Comparison of ENCODE assay signal across 8 mouse cellular contexts in the genomic region with DNA sequence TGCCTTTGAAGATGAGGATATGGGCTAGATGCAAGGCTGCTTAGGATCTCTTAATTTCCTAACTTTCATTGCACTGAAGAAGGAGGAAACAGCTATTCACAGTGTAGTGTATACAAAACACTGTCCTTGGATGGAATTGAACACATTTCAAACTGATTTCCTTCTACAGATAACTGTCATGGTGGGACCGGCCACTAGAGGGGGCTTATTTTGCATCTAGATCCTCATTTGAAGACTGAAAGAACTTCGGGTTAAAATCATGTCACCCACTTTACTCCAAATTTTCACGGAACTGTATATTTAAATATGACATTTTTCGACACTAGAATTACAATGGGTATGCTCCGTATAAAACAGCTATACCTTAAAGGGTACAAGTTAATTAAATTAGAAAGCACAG. TPM values are rescaled to one million over a fixed set of nuclear protein-coding genes. Genes with fewer than 3 reads are reported as not detected.
A peak's percentile ranks its signal among the peaks of the same experiment; 100 is the strongest.
DNase-seq lines count a peak whose midpoint lies in the region; ATAC-seq and TF ChIP-seq lines count a peak whose summit lies in the region.

No protein-coding gene starts in this region.

- H3K4me2 ChIP-seq in heart, postnatal 0 days (ENCODE audit: low read depth, low read length) = peak overlapping the region; percentile 100; the same call in 1 of the 2 replicates
- H3K4me2 ChIP-seq in lung, embryonic 15.5 days = peak overlapping the region; percentile 99

- no peak overlapping the region for H3K4me3 ChIP-seq in heart, postnatal 0 days (ENCODE audit: low read depth, low read length)
- peak overlapping the region; percentile 25 for H3K4me3 ChIP-seq in lung, embryonic 15.5 days

- TF ChIP-seq EP300 in heart, postnatal 0 days (IDR thresholded peaks at IDR 0.05; ENCODE audit: low read depth) = no peak

- no peaks in the 10 kb centered on the region for H3K36me3 ChIP-seq in heart, postnatal 0 days (replicated peaks; ENCODE audit: control insufficient read depth, insufficient read depth, low read length)
- no peaks in the 10 kb centered on the region for H3K36me3 ChIP-seq in lung, embryonic 15.5 days

- H3K9ac ChIP-seq in heart, postnatal 0 days (replicated peaks; ENCODE audit: low read depth, low read length) = no peak overlapping the region
- 0 out of 2 replicates have a peak overlapping the region, but pooled peaks have one; percentile 27 for H3K9ac ChIP-seq in lung, embryonic 15.5 days

- WGBS in heart, postnatal 0 days = 14% methylated on average over 5 of the region's 5 CpGs
- 8% methylated on average over 5 of the region's 5 CpGs for WGBS in lung, embryonic 15.5 days

- H3K9me3 ChIP-seq in heart, postnatal 0 days (replicated peaks; ENCODE audit: control insufficient read depth, low read length) = no peaks in the 10 kb centered on the region
- no peaks in the 10 kb centered on the region for H3K9me3 ChIP-seq in lung, embryonic 15.5 days

- TF ChIP-seq CTCF in heart, postnatal 0 days (IDR thresholded peaks at IDR 0.05; ENCODE audit: low read depth) = peak; percentile 57

- peaks cover 3% of the 10 kb centered on the region; the same call in 1 of the 2 replicates for H3K27me3 ChIP-seq in heart, postnatal 0 days (ENCODE audit: control insufficient read depth, insufficient read depth, low read length)
- no peaks in the 10 kb centered on the region for H3K27me3 ChIP-seq in lung, embryonic 15.5 days

- ATAC-seq in heart, postnatal 0 days (ENCODE audit: insufficient read depth, low read depth) = no peak
- ATAC-seq in lung, embryonic 15.5 days (ENCODE audit: borderline replicate concordance, extremely low read depth, low FRiP score, low TSS enrichment) = no peak

- peaks cover 3% of the 10 kb centered on the region; the same call in 1 of the 2 replicates for H3K4me1 ChIP-seq in heart, postnatal 0 days (ENCODE audit: control insufficient read depth, insufficient read depth)
- H3K4me1 ChIP-seq in lung, embryonic 15.5 days = peaks cover 6% of the 10 kb centered on the region; the same call in 1 of the 2 replicates

- no peak overlapping the region for H3K27ac ChIP-seq in heart, postnatal 0 days (ENCODE audit: low read depth)
- 0 out of 2 replicates have a peak overlapping the region, but pooled peaks have one; percentile 15 for H3K27ac ChIP-seq in lung, embryonic 15.5 days

- peak; percentile 57 to 68 for DNase-seq in CD8-positive naive resting alpha-beta T cell, adult 2 months (ENCODE audit: low read depth in 2 of 2, low spot score in 2 of 2)
- DNase-seq in ZHBTc4 (ENCODE audit: low read depth, low spot score) (peak; percentile 75), MN1 (ENCODE audit: low spot score) (no peak)
- DNase-seq in embryo, embryonic 10 days (ENCODE audit: low spot score) = peak; percentile 59
- DNase-seq in heart, postnatal 0 days (ENCODE audit: low spot score) = peak; percentile 54
- DNase-seq in layer of hippocampus, adult 8-10 months (ENCODE audit: low spot score in 2 of 2) = peak; percentile 40 to 85
- peak; percentile 78 to 83 for DNase-seq in right cerebral cortex, postnatal 10 days (ENCODE audit: low spot score in 2 of 2)

RNA-seq across cellular contexts. Expression of gene Ahr, which starts 2.7 kb away (rescaled TPM):
- 6.6 and 7.1 TPM in 2 replicates for total RNA-seq in heart, postnatal 0 days (2014; rRNA removed; ENCODE audit: low replicate concordance)
- 1.2 and 1.8 TPM in 2 replicates for polyA plus RNA-seq in heart, postnatal 0 days (2015; fragmentation: Nextera tagmentation; extraction: Ambion mirVana)
- total RNA-seq in layer of hippocampus, adult 8-10 months (2022) = 1 to 10 TPM; 6.9 to 8.9 (median 7.6) TPM
- 19.9 and 23.5 TPM in 2 replicates for polyA plus RNA-seq in lung, embryonic 15.5 days (2015; fragmentation: Nextera tagmentation; extraction: Ambion mirVana)
